Mouse (Mus musculus): Measurements from ENCODE around the gene Cfap36.
A peak's percentile ranks its signal among the peaks of the same experiment; 100 is the strongest.

Cfap36 gene

DNA sequence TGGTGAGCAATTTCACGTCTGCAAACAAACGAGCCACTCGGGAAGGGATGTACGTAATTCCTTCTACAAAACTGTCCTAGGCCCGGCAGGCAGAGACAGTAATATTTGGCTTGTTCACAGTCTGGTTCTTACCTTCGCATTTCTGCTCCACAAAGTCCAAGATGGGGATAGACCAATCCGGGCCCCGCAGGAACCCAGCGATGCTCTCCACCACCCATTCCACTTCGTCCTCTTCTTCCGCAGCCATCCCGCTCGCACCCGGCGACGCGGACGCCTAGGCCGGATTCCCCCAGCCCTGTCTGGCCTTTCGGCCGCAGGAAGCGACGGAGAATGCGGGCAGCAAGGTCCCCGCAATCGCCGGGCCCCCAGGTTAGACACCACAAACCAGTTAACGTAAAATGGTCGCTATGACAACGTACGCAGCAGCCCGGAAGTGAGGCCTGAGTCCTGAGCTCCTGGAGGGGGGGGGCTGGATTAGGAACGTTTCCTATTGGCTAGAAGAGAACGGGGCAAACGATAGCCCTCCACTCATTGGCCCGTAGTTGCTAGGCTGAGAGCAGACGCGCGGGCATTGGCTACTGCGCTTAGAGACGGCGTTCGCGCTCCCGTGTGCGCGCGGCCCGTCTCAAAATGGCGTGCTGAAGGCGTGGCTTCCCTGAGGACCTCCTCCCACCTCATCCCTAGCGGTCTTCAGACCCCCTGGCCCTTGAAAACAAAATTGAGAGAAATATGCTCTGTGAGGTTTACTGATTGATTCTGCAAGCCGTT lies at the start of gene Cfap36:
Gene Cfap36, minus strand, starts transcription at position 527 of the 768 bp plus-strand sequence.
- DNase-seq (ENCODE audit: low spot score in 2 of 2): peak; percentile 72 to 90

DNA sequence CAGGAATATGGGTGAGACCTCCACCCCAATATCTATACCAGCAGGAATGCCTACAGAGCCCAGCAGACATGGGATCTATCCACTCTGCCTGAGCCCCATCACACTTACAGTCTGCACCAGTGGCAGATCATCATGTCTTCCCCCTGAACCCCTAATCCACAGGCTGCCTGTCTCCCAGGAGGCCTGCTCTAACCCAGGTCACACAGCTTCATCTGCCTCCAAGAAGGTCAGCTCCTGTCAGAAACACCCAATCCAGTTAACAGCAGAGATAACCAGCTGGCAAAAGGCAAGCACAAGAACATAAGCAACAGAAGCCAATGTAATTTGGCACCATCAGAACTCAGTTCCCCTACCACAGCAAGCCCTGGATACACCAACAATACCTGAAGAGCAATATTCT lies 40.1 kb upstream of the Cfap36 start:
- no peak for DNase-seq (ENCODE audit: low spot score in 2 of 2)

DNA sequence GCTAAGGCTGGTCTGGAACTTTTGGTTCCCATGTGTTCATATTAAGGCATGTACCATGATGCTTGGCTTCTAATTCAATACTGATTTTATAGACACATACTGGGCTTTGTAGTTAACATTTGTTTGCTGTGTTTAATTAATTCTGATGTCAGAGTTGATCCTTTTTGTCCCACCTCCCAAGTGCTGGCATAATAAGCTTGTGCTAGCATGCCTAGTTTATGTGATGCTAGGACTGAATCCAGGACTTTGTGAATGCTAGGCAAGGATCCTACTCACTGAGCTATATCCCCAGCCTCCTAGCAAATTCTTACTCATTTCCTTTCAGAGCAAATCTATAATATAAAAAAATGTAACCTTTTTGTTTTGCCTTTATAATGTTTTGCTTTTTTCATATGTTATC lies 38.8 kb upstream of the Cfap36 start:
- DNase-seq (ENCODE audit: low spot score in 2 of 2): no peak

- DNase-seq (ENCODE audit: low spot score in 2 of 2): no peak
Measured at GRCm38 (mm10) chr11:29274758-29275157, 27.5 kb upstream of the Cfap36 start.

DNA sequence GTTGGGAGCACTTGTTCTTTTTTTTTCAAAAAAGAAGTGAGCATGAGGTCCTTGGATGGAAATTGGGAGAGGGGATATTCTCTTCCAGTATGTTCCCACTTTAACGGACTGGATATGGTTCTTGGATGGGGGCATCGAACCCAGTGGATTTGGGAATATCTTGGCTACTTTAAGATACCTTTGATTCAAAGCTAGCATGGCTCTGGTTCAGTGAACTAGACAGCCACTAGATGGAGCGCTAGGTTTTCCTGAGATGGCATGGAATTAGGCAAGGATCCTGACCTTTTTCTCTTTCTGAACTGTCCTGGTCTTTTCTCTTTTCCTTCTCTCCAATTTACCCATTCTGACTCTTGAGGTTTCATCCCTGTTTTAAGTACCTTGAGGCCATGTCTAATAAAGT lies 20.6 kb upstream of the Cfap36 start:
- peak in 1 of 2 experiments; percentile 47 for DNase-seq (ENCODE audit: low spot score in 2 of 2)

GRCm38 (mm10) chr11:29254643-29255042 lies 7.4 kb upstream of the Cfap36 start:
- no peak for DNase-seq (ENCODE audit: low spot score in 2 of 2)

DNA sequence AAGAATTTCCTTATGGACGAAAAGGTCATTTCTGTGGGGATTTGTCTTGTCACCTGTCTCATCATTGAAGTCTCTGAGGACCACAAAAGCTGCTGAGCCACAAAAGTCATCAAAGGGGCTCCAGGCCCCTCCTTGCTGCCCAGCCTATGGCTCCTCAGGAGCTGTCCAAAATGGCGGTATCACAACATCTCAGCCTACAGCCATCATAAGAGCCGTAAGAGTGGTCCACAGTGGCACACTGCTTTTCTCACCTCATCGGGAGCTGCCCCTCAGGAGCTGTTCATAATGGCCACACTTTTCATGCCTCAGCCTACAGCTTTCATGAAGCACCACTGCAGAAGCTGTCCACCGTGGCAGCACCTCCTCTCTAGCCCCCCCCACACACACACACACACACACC lies 1.2 kb upstream of the Cfap36 start:
- no peak for DNase-seq (ENCODE audit: low spot score in 2 of 2)

DNA sequence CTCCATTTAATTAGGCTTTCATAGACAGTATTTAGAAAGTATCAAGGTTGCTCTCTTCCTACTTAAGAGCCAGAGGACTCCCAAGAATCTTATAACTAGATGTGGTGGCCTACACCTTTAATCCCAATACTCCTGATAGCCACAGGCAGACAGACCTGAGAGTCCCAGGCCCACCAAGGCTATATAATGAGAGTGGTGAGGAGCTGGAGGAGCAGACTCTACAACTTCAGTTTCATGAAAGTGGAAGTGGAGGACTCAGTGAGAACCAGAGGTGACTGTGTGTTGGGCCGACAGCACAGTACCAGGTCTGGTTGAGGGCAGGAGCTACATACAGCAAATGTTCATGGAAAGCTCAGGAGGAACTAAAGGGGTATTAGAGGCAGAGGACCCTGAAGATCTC lies 516 bp upstream of the Cfap36 start:
- no peak for DNase-seq (ENCODE audit: low spot score in 2 of 2)

DNA sequence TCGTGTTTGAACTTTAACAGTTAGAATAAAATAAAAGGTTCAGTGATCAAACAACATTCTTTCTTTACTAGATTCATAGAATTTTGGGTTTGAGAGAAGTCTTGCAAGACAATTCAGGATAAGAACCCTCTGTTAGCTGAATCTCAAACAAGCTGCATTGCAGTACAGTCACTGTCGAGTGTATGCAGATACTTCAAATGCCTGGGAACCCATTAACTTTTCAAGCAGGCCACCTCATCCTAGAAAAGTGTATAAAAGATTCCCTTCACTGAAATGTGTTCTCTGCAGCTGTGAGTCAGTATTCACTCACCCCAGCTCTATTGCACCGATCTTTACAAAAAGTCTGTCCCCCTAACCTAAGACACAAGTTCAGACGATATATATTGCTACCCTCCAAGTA lies 1.2 kb downstream of the Cfap36 start:
- DNase-seq (ENCODE audit: low spot score in 2 of 2): no peak

DNA sequence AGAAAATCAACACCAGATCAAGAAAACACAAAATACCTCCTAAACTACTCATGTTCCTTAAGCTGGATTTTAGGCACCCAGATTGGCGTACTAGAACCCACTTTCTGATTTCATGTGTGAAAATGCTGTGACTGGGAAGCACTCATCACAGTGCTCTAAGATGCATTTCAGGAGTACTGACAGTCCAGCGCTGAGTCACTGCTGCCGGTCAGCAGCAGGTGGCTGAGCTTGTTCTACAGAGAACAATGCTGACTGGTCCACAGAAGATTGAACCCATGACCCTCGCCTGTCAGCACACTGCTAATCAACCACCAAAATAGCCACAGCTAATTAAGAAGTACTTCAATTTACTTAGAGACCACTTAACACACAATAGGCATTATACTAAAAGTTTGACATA lies 5.2 kb downstream of the Cfap36 start:
- DNase-seq (ENCODE audit: low spot score in 2 of 2): no peak

- DNase-seq (ENCODE audit: low spot score in 2 of 2): no peak
Measured at GRCm38 (mm10) chr11:29239353-29239752, 7.9 kb downstream of the Cfap36 start.

DNA sequence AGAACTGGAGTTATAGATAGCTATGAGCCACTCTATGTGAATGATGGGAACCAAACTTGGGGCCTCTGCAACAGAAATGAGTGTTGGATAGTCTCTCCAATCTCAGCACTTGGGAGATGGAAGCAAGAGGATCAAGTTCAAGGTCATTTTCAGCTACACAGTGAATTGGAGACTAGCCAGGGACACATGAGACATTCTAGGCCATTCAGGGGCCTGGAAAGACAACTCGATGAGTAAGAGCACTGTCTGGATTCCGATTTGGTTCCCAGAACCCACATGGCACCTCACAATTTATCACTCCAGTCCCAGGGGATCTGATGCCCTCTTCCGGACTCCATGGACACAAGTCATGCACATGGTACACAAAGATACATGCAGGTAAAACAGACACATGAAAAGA lies 8.7 kb downstream of the Cfap36 start:
- DNase-seq (ENCODE audit: low spot score in 2 of 2): no peak

- DNase-seq (ENCODE audit: low spot score in 2 of 2): no peak
Measured at GRCm38 (mm10) chr11:29238047-29238446, 9.2 kb downstream of the Cfap36 start.

DNA sequence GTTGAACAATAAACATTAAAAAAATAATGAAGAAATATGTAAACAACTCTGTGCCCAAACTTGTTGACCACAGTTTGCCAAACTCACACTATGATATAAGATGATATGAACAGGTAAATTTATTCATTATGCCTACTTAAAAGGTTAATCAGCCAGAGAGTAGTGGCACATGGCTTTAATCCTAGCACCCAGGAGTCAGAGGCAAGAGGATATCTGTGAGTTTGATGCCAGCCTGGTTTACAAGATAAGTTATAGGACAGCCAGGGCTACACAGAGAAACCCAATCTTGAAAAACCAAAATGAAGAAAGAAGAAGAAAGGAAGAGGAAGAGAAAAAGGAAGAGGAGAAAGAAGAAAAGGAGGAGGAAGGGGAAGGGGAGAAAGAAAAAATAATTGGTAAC lies 9.8 kb downstream of the Cfap36 start:
- DNase-seq (ENCODE audit: low spot score in 2 of 2): no peak

GRCm38 (mm10) chr11:29233569-29233968 lies 13.6 kb downstream of the Cfap36 start:
- no peak for DNase-seq (ENCODE audit: low spot score in 2 of 2)

GRCm38 (mm10) chr11:29228957-29229356 lies 18.3 kb downstream of the Cfap36 start:
- no peak for DNase-seq (ENCODE audit: low spot score in 2 of 2)

DNA sequence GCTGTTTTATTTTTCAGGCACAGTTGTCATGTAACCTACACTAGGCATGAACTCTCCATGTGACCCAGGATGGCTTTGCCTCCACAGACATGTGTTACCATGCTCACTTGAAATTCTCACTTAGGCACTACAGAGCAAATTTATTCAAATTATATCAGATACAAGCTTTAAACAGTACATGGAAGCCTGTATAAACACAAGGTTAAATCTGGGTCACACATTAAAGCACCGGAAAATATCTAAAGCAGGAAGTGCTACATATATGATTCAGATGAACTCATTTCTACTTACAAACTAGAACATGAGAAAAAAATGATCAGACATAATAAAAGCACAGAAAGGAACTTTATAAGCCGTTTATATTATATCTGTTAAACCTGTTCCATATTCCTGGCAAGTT lies 22.5 kb downstream of the Cfap36 start:
- DNase-seq (ENCODE audit: low spot score in 2 of 2): no peak

- DNase-seq (ENCODE audit: low spot score in 2 of 2): no peak
Measured at GRCm38 (mm10) chr11:29222310-29222709, 24.9 kb downstream of the Cfap36 start.

DNA sequence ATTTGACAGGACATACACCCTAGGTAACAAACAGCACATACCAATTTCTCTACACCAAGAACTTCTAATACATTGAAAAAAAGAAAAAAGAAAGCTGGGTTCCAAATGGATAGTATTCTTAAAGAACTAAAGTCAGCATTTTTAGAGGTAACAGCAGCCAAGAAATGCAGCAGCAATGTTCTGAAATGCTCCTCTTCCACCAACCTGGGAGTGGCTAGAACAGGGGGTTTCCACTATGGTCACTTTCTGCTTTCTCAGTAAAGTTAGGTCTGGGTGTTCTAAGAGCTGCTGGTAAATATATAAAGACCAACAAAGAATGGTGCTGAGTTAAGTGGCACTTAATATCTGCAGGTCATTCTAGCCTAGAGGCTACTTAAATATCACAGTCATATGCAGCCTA lies 28.2 kb downstream of the Cfap36 start:
- DNase-seq (ENCODE audit: low spot score in 2 of 2): no peak

DNA sequence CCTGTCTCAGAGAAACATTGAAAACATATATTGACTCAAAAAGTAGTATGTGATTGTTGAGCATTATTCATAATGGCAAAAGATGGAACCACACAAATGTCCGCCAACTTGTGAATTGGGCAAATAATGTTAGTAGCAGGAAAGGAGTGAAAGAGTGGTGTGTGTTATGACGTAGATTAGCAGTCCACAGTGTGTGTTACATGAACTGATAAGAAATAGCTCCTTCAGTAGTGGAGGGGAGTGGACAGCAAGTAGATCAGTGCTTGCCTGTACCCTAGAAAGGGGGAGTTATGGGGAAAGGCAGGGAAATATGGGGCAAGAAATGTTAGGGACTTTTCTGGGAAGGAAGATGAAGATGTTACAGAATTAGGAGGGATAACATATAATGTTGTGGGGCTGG lies 31.0 kb downstream of the Cfap36 start:
- no peak for DNase-seq (ENCODE audit: low spot score in 2 of 2)

GRCm38 (mm10) chr11:29209774-29210173 lies 37.4 kb downstream of the Cfap36 start:
- DNase-seq (ENCODE audit: low spot score in 2 of 2): no peak

DNA sequence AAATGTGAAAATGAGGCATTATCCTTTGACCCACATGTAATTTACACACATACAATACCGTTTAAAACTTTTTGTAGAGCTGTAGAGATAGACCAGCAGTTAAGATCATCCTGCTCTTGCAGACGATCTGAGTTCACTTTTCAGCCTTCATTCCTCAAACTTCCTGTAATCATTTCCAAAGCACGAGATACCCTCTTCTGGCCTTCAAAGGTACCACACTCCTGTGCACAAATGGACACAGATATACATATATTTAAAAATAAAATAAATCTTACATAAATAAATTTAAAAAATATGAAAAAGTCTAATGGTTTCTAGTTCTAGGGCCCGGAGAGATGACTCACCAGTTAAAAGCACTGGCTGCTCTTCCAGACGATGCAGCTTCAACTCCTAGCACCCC lies 43.6 kb downstream of the Cfap36 start:
- DNase-seq (ENCODE audit: low spot score in 2 of 2): no peak

DNA sequence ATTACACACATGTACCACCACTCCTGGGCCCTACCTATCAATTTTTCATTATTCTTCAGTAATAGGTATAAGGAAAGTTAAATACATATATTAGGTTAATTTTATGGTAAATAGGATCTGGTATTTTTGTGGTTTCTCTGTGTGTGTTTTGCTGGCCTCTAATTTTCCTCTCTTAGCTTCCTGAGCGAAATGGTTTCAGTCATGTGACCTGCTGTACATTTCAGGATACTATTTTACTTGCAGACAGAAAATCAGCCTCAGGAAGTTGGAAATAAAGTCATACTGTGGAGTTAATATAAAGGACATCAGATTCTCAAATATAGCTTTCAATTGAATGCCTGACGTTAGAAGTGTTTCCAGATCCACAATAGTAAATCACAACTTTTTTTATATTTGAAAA lies 58.2 kb downstream of the Cfap36 start:
- DNase-seq (ENCODE audit: low spot score in 2 of 2): no peak

DNA sequence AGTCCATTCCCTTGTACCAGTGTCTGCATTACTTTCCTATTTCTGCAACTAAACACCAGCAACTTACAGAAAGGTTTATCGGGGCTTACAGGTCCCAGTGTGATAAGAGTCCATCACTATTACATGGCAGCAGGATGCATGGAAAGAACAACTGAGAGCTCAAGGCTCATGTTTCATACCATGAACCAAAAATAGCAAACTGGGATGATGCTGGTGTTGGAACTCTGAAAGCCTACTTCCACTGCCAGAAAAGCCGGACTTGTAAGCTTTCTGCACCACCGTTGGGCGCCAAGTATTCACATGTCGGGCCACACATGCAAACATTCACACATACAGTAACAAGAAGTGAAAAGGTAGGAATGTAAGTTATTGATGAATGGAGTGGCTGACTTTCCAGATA lies 65.5 kb downstream of the Cfap36 start:
- no peak for DNase-seq (ENCODE audit: low spot score in 2 of 2)
